Mouse (Mus musculus): ENCODE results near the gene Srsf2. TPM values are rescaled to one million over a fixed set of nuclear protein-coding genes. Genes with fewer than 3 reads are reported as not detected.

The Srsf2 gene
- polyA plus RNA-seq, 1 experiment from 2014 or later = 644 TPM

- no peaks in the 10 kb centered on the region for H3K27me3 ChIP-seq (replicated peaks; ENCODE audit: control insufficient read depth, insufficient read depth, low read length)
- WGBS = 49% methylated on average over 11 of the region's 11 CpGs
- H3K27ac ChIP-seq (ENCODE audit: low read depth, low read length) = peak overlapping the region; percentile 97
- ATAC-seq (no peak; the same call in 1 of the 2 replicates), DNase-seq (ENCODE audit: low spot score) (peak; percentile 69)
- peak overlapping the region; percentile 25 for H3K4me3 ChIP-seq (ENCODE audit: low read depth, low read length)
- H3K36me3 ChIP-seq (ENCODE audit: control insufficient read depth, insufficient read depth, low read length) = no peaks in the 10 kb centered on the region
- H3K4me1 ChIP-seq (ENCODE audit: control insufficient read depth, insufficient read depth, low read length) = peaks cover 34% of the 10 kb centered on the region
- no peaks in the 10 kb centered on the region for H3K9me3 ChIP-seq (replicated peaks; ENCODE audit: control insufficient read depth, low read length)
- H3K9ac ChIP-seq (ENCODE audit: low read length) = peak overlapping the region; percentile 66
- peak overlapping the region; percentile 66 for H3K4me2 ChIP-seq (ENCODE audit: low read length)
Observed at GRCm38 (mm10) chr11:116810528-116810927, 42.4 kb downstream of the Srsf2 start.

DNA sequence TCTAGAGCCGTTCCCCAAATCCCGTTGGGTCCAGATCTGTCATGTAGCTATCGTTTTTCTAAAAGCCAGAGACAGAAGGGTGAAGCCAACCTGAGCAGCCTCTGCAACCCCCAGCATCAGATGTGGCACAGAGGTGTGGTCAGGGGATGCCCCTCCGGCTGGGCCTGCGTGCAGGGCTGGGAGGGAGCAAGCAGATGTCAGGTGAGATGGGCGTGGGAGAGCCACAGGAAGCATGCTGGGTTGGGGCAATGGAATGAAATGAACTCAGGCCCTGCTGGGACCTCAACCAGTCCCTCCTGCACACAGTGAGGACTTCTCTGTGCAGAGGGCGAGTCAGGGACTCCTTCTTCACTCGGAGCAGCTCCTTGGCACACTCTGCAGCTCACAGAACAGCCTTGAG lies 43.4 kb downstream of the Srsf2 start:
- 75% methylated on average over 8 of the region's 8 CpGs for WGBS

GRCm38 (mm10) chr11:116808811-116809395 lies 44.0 kb downstream of the Srsf2 start:
- H3K4me1 ChIP-seq (ENCODE audit: control insufficient read depth, insufficient read depth, low read length) = peaks cover 23% of the 10 kb centered on the region
- no peak overlapping the region for H3K4me3 ChIP-seq (ENCODE audit: low read depth, low read length)
- no peaks in the 10 kb centered on the region for H3K27me3 ChIP-seq (replicated peaks; ENCODE audit: control insufficient read depth, insufficient read depth, low read length)
- no peak overlapping the region for H3K27ac ChIP-seq (ENCODE audit: low read depth, low read length)
- H3K9me3 ChIP-seq (replicated peaks; ENCODE audit: control insufficient read depth, low read length) = no peaks in the 10 kb centered on the region
- DNase-seq (ENCODE audit: low spot score) = no peak
- no peak overlapping the region for H3K9ac ChIP-seq (ENCODE audit: low read length)
- 79% methylated on average over 11 of the region's 11 CpGs for WGBS
- no peak for ATAC-seq
- H3K36me3 ChIP-seq (ENCODE audit: control insufficient read depth, insufficient read depth, low read length) = no peaks in the 10 kb centered on the region
- H3K4me2 ChIP-seq (ENCODE audit: low read length) = no peak overlapping the region

More for the DNA sequence above, 43.4 kb downstream of the Srsf2 start:
- DNase-seq (ENCODE audit: low spot score) (no peak), ATAC-seq (no peak)
- no peak overlapping the region for H3K27ac ChIP-seq (ENCODE audit: low read depth, low read length)
- no peaks in the 10 kb centered on the region for H3K27me3 ChIP-seq (replicated peaks; ENCODE audit: control insufficient read depth, insufficient read depth, low read length)
- H3K9ac ChIP-seq (ENCODE audit: low read length) = no peak overlapping the region
- H3K4me2 ChIP-seq (ENCODE audit: low read length) = no peak overlapping the region
- peaks cover 29% of the 10 kb centered on the region for H3K4me1 ChIP-seq (ENCODE audit: control insufficient read depth, insufficient read depth, low read length)
- H3K36me3 ChIP-seq (ENCODE audit: control insufficient read depth, insufficient read depth, low read length) = no peaks in the 10 kb centered on the region
- H3K4me3 ChIP-seq (ENCODE audit: low read depth, low read length) = no peak overlapping the region
- H3K9me3 ChIP-seq (replicated peaks; ENCODE audit: control insufficient read depth, low read length) = no peaks in the 10 kb centered on the region

GRCm38 (mm10) chr11:116807938-116808606 lies 44.8 kb downstream of the Srsf2 start:
- WGBS = 28% methylated on average over 7 of the region's 7 CpGs
- H3K4me2 ChIP-seq (ENCODE audit: low read length) = no peak overlapping the region
- H3K27ac ChIP-seq (ENCODE audit: low read depth, low read length) = no peak overlapping the region; the same call in 1 of the 2 replicates
- no peak overlapping the region for H3K9ac ChIP-seq (ENCODE audit: low read length)
- no peak overlapping the region for H3K4me3 ChIP-seq (ENCODE audit: low read depth, low read length)
- H3K36me3 ChIP-seq (ENCODE audit: control insufficient read depth, insufficient read depth, low read length) = no peaks in the 10 kb centered on the region
- H3K9me3 ChIP-seq (replicated peaks; ENCODE audit: control insufficient read depth, low read length) = no peaks in the 10 kb centered on the region
- DNase-seq (ENCODE audit: low spot score) (peak; percentile 90), ATAC-seq (no peak)
- H3K4me1 ChIP-seq (ENCODE audit: control insufficient read depth, insufficient read depth, low read length) = peaks cover 17% of the 10 kb centered on the region
- no peaks in the 10 kb centered on the region for H3K27me3 ChIP-seq (replicated peaks; ENCODE audit: control insufficient read depth, insufficient read depth, low read length)

DNA sequence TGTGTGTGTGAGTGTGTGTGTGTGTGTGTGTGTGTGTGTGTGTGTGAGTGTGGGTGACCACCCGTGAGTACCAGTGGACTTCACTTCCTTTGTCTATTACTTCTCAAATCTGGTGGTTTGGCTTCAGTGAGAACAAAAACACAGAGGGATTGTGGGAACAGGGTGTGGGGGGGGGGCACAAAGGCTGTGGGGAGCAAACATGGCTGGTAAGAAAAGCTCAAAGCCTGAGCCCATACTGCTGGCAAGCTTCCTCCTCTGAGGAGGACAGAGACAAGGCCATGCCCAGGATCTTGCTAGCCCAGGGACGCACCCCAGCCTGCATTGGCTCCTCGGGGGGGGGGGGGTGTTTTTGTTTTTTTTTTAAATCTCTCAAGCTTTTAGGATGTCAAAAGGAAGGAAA lies 45.4 kb downstream of the Srsf2 start:
- no peak overlapping the region for H3K4me3 ChIP-seq (ENCODE audit: low read depth, low read length)
- H3K27ac ChIP-seq (ENCODE audit: low read depth, low read length) = no peak overlapping the region; the same call in 1 of the 2 replicates
- peak; percentile 16 for DNase-seq (ENCODE audit: low spot score)
- H3K4me1 ChIP-seq (ENCODE audit: control insufficient read depth, insufficient read depth, low read length) = peaks cover 11% of the 10 kb centered on the region
- no peak overlapping the region for H3K9ac ChIP-seq (ENCODE audit: low read length)
- no peaks in the 10 kb centered on the region for H3K9me3 ChIP-seq (replicated peaks; ENCODE audit: control insufficient read depth, low read length)
- no peak for ATAC-seq
- H3K36me3 ChIP-seq (ENCODE audit: control insufficient read depth, insufficient read depth, low read length) = no peaks in the 10 kb centered on the region
- H3K27me3 ChIP-seq (replicated peaks; ENCODE audit: control insufficient read depth, insufficient read depth, low read length) = no peaks in the 10 kb centered on the region
- 63% methylated on average over 3 of the region's 3 CpGs for WGBS
- H3K4me2 ChIP-seq (ENCODE audit: low read length) = no peak overlapping the region

DNA sequence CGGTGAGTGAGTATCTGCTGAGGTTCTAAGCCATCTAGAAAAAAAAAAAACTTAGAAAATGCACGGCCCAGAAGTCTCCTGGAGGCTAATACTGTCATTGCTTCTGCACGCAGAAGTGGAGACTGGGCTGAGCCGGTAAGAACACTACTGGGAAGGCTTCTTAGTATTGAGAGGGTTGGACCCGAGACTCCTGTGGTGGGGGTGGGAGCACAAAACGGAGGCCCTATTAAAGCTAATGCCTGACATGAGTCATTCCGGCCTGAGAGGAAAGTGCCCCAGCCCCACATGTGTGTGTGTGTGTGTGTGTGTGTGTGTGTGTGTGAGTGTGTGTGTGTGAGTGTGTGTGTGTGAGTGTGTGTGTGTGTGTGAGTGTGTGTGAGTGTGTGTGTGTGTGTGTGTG lies 45.8 kb downstream of the Srsf2 start:
- H3K27ac ChIP-seq (ENCODE audit: low read depth, low read length) = no peak overlapping the region
- no peaks in the 10 kb centered on the region for H3K27me3 ChIP-seq (replicated peaks; ENCODE audit: control insufficient read depth, insufficient read depth, low read length)
- ATAC-seq (no peak), DNase-seq (ENCODE audit: low spot score) (peak; percentile 1)
- H3K4me2 ChIP-seq (ENCODE audit: low read length) = no peak overlapping the region
- no peak overlapping the region for H3K9ac ChIP-seq (ENCODE audit: low read length)
- no peaks in the 10 kb centered on the region for H3K36me3 ChIP-seq (ENCODE audit: control insufficient read depth, insufficient read depth, low read length)
- no peaks in the 10 kb centered on the region for H3K9me3 ChIP-seq (replicated peaks; ENCODE audit: control insufficient read depth, low read length)
- H3K4me3 ChIP-seq (ENCODE audit: low read depth, low read length) = no peak overlapping the region
- WGBS = 48% methylated on average over 7 of the region's 7 CpGs
- H3K4me1 ChIP-seq (ENCODE audit: control insufficient read depth, insufficient read depth, low read length) = peaks cover 7% of the 10 kb centered on the region

- ATAC-seq (no peak), DNase-seq (ENCODE audit: low spot score) (peak; percentile 10)
- WGBS = 79% methylated on average over 15 of the region's 15 CpGs
- no peak overlapping the region; the same call in 1 of the 2 replicates for H3K27ac ChIP-seq (ENCODE audit: low read depth, low read length)
- H3K9ac ChIP-seq (ENCODE audit: low read length) = no peak overlapping the region
- H3K4me3 ChIP-seq (ENCODE audit: low read depth, low read length) = no peak overlapping the region
- peaks cover 6% of the 10 kb centered on the region for H3K4me1 ChIP-seq (ENCODE audit: control insufficient read depth, insufficient read depth, low read length)
- no peak overlapping the region for H3K4me2 ChIP-seq (ENCODE audit: low read length)
- H3K9me3 ChIP-seq (replicated peaks; ENCODE audit: control insufficient read depth, low read length) = no peaks in the 10 kb centered on the region
- no peaks in the 10 kb centered on the region for H3K27me3 ChIP-seq (replicated peaks; ENCODE audit: control insufficient read depth, insufficient read depth, low read length)
- H3K36me3 ChIP-seq (ENCODE audit: control insufficient read depth, insufficient read depth, low read length) = no peaks in the 10 kb centered on the region
Observed at GRCm38 (mm10) chr11:116806136-116807071, 46.5 kb downstream of the Srsf2 start.

DNA sequence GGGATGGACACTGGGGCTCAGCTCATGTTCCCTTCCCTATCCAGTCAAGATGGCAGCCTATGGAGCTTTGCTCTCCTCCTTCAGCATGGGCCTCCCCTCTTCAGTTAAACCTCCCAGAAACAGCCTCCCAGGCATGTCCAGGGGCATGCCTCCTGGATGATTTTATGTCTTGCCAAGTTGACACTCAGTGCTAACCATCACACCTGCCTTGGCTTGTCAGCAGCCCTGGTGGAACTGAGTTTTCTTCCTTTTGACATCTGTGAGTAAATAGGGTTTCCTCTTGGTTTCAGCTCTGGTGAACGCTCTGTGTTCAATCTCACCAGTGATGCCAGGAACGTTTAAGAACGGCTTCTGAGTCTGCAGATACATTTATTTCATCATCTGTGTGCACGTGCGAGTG lies 50.2 kb downstream of the Srsf2 start:
- Histone ChIP-seq H3K4me1 (ENCODE audit: control insufficient read depth, insufficient read depth, low read length) (no peaks in the 10 kb centered on the region), H3K27ac (ENCODE audit: low read depth, low read length) (no peak overlapping the region), H3K4me3 (ENCODE audit: low read depth, low read length) (no peak overlapping the region), H3K9ac (ENCODE audit: low read length) (no peak overlapping the region), H3K9me3 (replicated peaks; ENCODE audit: control insufficient read depth, low read length) (no peaks in the 10 kb centered on the region), H3K4me2 (ENCODE audit: low read length) (no peak overlapping the region), H3K36me3 (ENCODE audit: control insufficient read depth, insufficient read depth, low read length) (no peaks in the 10 kb centered on the region), H3K27me3 (replicated peaks; ENCODE audit: control insufficient read depth, insufficient read depth, low read length) (no peaks in the 10 kb centered on the region)
- ATAC-seq (no peak), DNase-seq (ENCODE audit: low spot score) (no peak)
- 88% methylated on average over 5 of the region's 5 CpGs for whole genome bisulfite sequencing
